Mouse (Mus musculus) myocyte (in vitro differentiated cells): ENCODE measurements around the gene Ppp6c. TPM values are rescaled to one million over a fixed set of nuclear protein-coding genes. Genes with fewer than 3 reads are reported as not detected.

ENCODE experiments used
- H3K27me3 ChIP-seq: one replicate; pipeline ENCODE4 v1.6.1; 2011; ENCODE audit not compliant: control insufficient read depth, insufficient read depth, insufficient read length
- H3K36me3 ChIP-seq: one replicate; pipeline ENCODE4 v1.6.1; 2011; ENCODE audit not compliant: control insufficient read depth, insufficient read depth
- H3K4me2 ChIP-seq: one replicate; pipeline ENCODE4 v1.6.1; 2011; ENCODE audit warnings: low read depth, control low read depth
- H3K4me3 ChIP-seq: one replicate; pipeline ENCODE4 v1.5.1; 2011; ENCODE audit warnings: mild to moderate bottlenecking, control low read depth, moderate library complexity
- H3K79me2 ChIP-seq: one replicate; pipeline ENCODE4 v1.6.1; 2011; ENCODE audit not compliant: control insufficient read depth, insufficient read depth
- H3ac ChIP-seq: one replicate; pipeline ENCODE4 v1.6.1; 2011; ENCODE audit not compliant: control insufficient read depth, insufficient read length
- CEBPB ChIP-seq: IDR thresholded peaks from 2 replicates; pipeline ENCODE4 v1.6.1; 2011; ENCODE audit warnings: mild to moderate bottlenecking, moderate library complexity; ENCODE audit not compliant: poor library complexity, insufficient read depth, severe bottlenecking
- E2F4 ChIP-seq: IDR thresholded peaks from one replicate; pipeline ENCODE4 v1.6.1; 2011; ENCODE audit warnings: mild to moderate bottlenecking, control low read depth, moderate library complexity; ENCODE audit not compliant: insufficient read depth
- MAX ChIP-seq: IDR thresholded peaks from one replicate; pipeline ENCODE4 v1.6.1; 2011; ENCODE audit warnings: low read depth, mild to moderate bottlenecking, control low read depth
- MYOD1 ChIP-seq, 3 experiments: IDR thresholded peaks; one replicate each; pipeline ENCODE4 v1.6.1; 2011; ENCODE audit warnings: control low read depth in 2 of 3, low read depth in 2 of 3, mild to moderate bottlenecking in 2 of 3, moderate library complexity in 1 of 3; ENCODE audit not compliant: insufficient read length in 2 of 3, control insufficient read depth in 1 of 3
- MYOG ChIP-seq, 3 experiments: IDR thresholded peaks; one replicate each; pipeline ENCODE4 v1.6.1; 2011; ENCODE audit warnings: control low read depth in 2 of 3, low read depth in 2 of 3, mild to moderate bottlenecking in 2 of 3; ENCODE audit not compliant: insufficient read length in 2 of 3, control insufficient read depth in 1 of 3, insufficient read depth in 1 of 3
- POLR2A ChIP-seq: IDR thresholded peaks from one replicate; pipeline ENCODE4 v1.6.1; 2011; ENCODE audit warnings: low read depth, mild to moderate bottlenecking, control low read depth, moderate library complexity; ENCODE audit not compliant: insufficient read length
- POLR2AphosphoS2 ChIP-seq: IDR thresholded peaks from one replicate; pipeline ENCODE4 v1.6.1; 2011; ENCODE audit warnings: low read depth, control low read depth; ENCODE audit not compliant: insufficient read length
- REST ChIP-seq: IDR thresholded peaks from one replicate; pipeline ENCODE4 v1.6.1; 2011; ENCODE audit warnings: mild to moderate bottlenecking, control low read depth, moderate library complexity; ENCODE audit not compliant: insufficient read depth, insufficient read length
- SRF ChIP-seq: IDR thresholded peaks from one replicate; pipeline ENCODE4 v1.6.1; 2011; ENCODE audit warnings: low read depth; ENCODE audit not compliant: control insufficient read depth, insufficient read length
- TCF12 ChIP-seq: IDR thresholded peaks from one replicate; pipeline ENCODE4 v1.6.1; 2011; ENCODE audit warnings: mild to moderate bottlenecking, control low read depth; ENCODE audit not compliant: poor library complexity, insufficient read depth, severe bottlenecking
- TCF3 ChIP-seq: IDR thresholded peaks from one replicate; pipeline ENCODE4 v1.6.1; 2011; ENCODE audit warnings: low read depth, control low read depth; ENCODE audit not compliant: insufficient read length
- USF1 ChIP-seq: IDR thresholded peaks from one replicate; pipeline ENCODE4 v1.6.1; 2011; ENCODE audit warnings: low read depth, mild to moderate bottlenecking, control low read depth, moderate library complexity
- polyA plus RNA-seq: library from polyadenylated mRNA; unstranded; fragments of >200 nt; fragmentation: generic; extraction: Trizol; gene quantifications from one replicate; pipeline ENCODE4 v1.2.1, GENCODE M21; 2012; ENCODE audit warnings: missing spikeins

The Ppp6c gene
- polyA plus RNA-seq, 1 experiment = 30.6 TPM

DNA sequence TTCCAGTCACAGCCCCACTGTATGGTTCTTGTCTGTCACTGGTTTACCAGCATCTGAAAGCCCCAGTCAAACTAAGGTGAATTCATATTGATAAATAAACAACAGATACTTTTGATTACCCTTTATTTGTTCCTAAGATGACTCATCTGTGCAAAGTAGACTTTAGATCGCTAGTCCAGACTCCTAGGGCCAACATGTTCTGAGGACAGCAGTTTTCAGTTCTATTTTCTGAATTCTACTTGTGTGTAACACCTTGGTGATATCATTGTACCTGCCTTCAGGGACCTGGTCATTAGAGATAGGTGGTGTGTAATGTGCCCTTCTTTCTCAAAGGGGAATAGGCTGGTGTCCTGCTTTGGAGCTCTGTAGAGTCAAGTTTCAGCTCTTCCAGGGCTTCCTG lies 65.3 kb downstream of the Ppp6c start:
- H3K4me3 ChIP-seq = no peak overlapping the region
- H3K27me3 ChIP-seq = no peaks in the 10 kb centered on the region
- H3K79me2 ChIP-seq = no peaks in the 10 kb centered on the region
- H3ac ChIP-seq = no peak overlapping the region
- no peak overlapping the region for H3K4me2 ChIP-seq
- no peaks in the 10 kb centered on the region for H3K36me3 ChIP-seq
- TF ChIP-seq REST = no peak
- TF ChIP-seq SRF = no peak
- no peak for TF ChIP-seq E2F4
- TF ChIP-seq MYOG (IDR thresholded peaks at IDR 0.05; ENCODE audit: control insufficient read depth in 1 of 3, insufficient read depth in 1 of 3, insufficient read length in 2 of 3, low read depth in 2 of 3) = no peak
- TF ChIP-seq USF1 = no peak
- no peak for TF ChIP-seq POLR2A
- no peak for TF ChIP-seq TCF12
- TF ChIP-seq MYOD1 (IDR thresholded peaks at IDR 0.05; ENCODE audit: control insufficient read depth in 1 of 3, insufficient read length in 2 of 3, low read depth in 2 of 3) = no peak
- no peak for TF ChIP-seq CEBPB
- no peak for TF ChIP-seq MAX
- TF ChIP-seq POLR2AphosphoS2 = no peak
- no peak for TF ChIP-seq TCF3

DNA sequence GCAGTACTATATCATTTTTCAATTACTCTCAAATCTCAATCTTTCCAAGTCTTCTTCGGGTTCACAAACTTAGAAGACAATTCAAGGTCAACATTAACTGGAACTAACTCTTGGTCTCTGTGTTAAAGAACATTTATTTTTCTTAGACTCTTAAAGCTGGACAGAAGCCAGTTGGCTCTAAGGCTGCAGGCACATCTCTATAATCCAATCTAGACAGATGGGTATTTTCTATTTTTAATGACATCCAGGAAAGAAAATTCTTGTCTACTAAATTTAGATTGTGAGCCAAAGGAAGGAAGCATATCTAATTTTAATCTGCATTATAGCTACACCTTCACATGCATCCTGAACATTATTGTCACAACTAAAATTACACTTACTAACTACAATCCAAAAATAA lies 68.3 kb downstream of the Ppp6c start:
- no peak for TF ChIP-seq MYOD1 (IDR thresholded peaks at IDR 0.05; ENCODE audit: control insufficient read depth in 1 of 3, insufficient read length in 2 of 3, low read depth in 2 of 3)
- no peak for TF ChIP-seq TCF3
- no peak for TF ChIP-seq SRF
- TF ChIP-seq REST = no peak
- TF ChIP-seq POLR2AphosphoS2 = no peak
- no peak for TF ChIP-seq TCF12
- no peak for TF ChIP-seq MAX
- no peak overlapping the region for H3K4me2 ChIP-seq
- H3ac ChIP-seq = no peak overlapping the region
- no peaks in the 10 kb centered on the region for H3K79me2 ChIP-seq
- H3K4me3 ChIP-seq = no peak overlapping the region
- H3K36me3 ChIP-seq = no peaks in the 10 kb centered on the region
- H3K27me3 ChIP-seq = no peaks in the 10 kb centered on the region

DNA sequence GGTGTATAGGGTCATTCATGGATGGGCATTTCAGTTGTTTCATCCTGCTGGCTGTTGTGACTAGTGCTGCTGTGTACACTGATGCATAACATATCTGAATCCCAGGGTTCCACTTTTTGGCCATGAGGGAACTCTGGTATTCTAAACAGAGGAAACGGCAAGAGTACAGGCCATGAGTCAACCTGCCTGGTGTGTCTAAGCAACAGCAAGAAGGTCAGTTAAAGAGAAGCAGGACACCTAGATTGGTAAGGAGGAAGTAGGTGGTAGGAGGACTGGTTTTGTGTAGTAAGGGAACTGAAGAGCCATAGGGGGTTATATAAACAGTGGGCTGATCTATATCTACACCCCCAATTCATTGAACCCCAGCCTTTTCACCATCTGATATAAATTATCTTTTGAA lies 69.4 kb downstream of the Ppp6c start:
- no peaks in the 10 kb centered on the region for H3K36me3 ChIP-seq
- H3K79me2 ChIP-seq = no peaks in the 10 kb centered on the region
- no peaks in the 10 kb centered on the region for H3K27me3 ChIP-seq
- H3K4me3 ChIP-seq = no peak overlapping the region
- H3ac ChIP-seq = no peak overlapping the region
- no peak overlapping the region for H3K4me2 ChIP-seq
- TF ChIP-seq CEBPB (no peak), POLR2AphosphoS2 (no peak), SRF (no peak), USF1 (no peak), MYOG (IDR thresholded peaks at IDR 0.05; ENCODE audit: control insufficient read depth in 1 of 3, insufficient read depth in 1 of 3, insufficient read length in 2 of 3, low read depth in 2 of 3) (no peak), MYOD1 (IDR thresholded peaks at IDR 0.05; ENCODE audit: control insufficient read depth in 1 of 3, insufficient read length in 2 of 3, low read depth in 2 of 3) (no peak), MAX (no peak), TCF12 (no peak), REST (no peak), TCF3 (no peak), E2F4 (no peak), POLR2A (no peak)

DNA sequence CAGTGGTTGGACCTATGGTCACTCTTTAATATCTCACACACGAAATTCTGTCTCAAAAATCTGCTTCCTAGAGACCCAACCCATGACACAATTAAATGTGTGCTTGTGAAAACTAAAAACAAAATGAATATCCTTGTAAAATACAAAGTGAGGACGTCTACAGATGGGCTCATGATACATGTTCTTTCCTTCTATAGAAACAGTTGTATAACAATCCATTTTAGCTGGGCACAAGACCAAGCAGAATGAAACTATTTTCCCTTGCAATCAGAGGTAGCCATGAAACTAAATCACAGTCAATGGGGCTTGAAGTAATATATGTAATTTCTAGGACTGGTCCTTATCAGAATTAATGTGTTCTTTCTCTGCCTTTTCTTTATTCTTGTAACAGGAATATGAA lies 75.3 kb downstream of the Ppp6c start:
- Histone ChIP-seq H3K4me3 (no peak overlapping the region), H3K79me2 (no peaks in the 10 kb centered on the region), H3ac (no peak overlapping the region), H3K4me2 (no peak overlapping the region), H3K27me3 (no peaks in the 10 kb centered on the region), H3K36me3 (no peaks in the 10 kb centered on the region)
- no peak for TF ChIP-seq REST
- no peak for TF ChIP-seq E2F4
- TF ChIP-seq CEBPB = no peak
- TF ChIP-seq POLR2A = no peak
- TF ChIP-seq MAX = no peak
- TF ChIP-seq MYOG (IDR thresholded peaks at IDR 0.05; ENCODE audit: control insufficient read depth in 1 of 3, insufficient read depth in 1 of 3, insufficient read length in 2 of 3, low read depth in 2 of 3) = no peak
- TF ChIP-seq TCF12 = no peak
- no peak for TF ChIP-seq POLR2AphosphoS2
- no peak for TF ChIP-seq SRF
- no peak for TF ChIP-seq USF1
- TF ChIP-seq MYOD1 (IDR thresholded peaks at IDR 0.05; ENCODE audit: control insufficient read depth in 1 of 3, insufficient read length in 2 of 3, low read depth in 2 of 3) = no peak
- no peak for TF ChIP-seq TCF3

DNA sequence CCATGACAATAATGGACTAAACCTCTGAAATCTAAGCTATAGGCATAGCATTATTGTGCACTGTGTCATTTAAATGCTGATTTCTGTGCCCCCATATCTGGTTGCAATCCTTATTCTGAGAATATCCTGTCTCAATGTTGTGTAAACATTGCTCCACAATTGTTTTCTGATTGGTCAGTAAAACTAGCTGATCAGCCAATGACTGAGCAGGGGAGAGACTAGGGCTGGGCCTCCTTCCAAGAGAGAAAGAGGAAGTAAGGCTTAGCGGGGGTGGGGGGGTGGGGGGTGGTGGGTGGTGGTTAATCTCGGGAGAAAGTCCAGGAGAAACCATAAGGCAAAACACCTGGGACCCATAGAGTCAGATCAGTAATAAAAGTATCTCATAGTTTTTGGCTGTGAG lies 78.2 kb downstream of the Ppp6c start:
- Histone ChIP-seq H3K36me3 (no peaks in the 10 kb centered on the region), H3K4me3 (no peak overlapping the region), H3K79me2 (no peaks in the 10 kb centered on the region), H3ac (no peak overlapping the region), H3K27me3 (no peaks in the 10 kb centered on the region), H3K4me2 (no peak overlapping the region)
- TF ChIP-seq MAX (no peak), USF1 (no peak)
